Mouse (Mus musculus) heart, postnatal 0 days (tissue): ENCODE measurements at regions not wholly inside any gene's neighbourhood (a gene's known extent, or its start where the extent isn't known, plus 50 kb on each side); places are given as distances from the start of the nearest gene placed in this dataset.

Experiments
- CTCF ChIP-seq: IDR thresholded peaks from 2 replicates; pipeline ENCODE4 v1.5.1; 2016; ENCODE audit warnings: antibody characterized with exemption, control low read depth, low read depth
- EP300 ChIP-seq: IDR thresholded peaks from 2 replicates; pipeline ENCODE4 v1.6.1; 2016; ENCODE audit warnings: antibody characterized with exemption, low read depth

DNA sequence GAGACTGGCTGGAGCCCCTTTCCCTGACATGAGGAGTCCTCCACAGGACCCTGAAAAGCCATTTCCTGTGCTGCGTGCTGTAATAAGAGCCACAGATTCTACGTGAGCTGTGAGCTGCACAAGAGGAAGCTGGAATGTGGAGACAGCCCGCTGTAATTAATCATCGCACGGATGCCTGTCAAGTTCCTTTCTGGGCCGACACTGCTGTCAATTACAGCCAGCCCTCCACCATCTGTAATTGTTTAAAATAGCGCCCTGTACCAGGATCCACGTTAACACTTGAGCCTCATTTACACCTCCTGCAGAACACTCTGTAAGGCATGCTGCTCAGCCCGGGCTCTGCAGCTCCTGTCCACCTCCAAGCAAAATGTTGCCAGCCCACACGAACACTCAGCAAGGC lies 227.9 kb upstream of the Irx2 start:
- no peak for TF ChIP-seq CTCF
- no peak for TF ChIP-seq EP300
